Mouse (Mus musculus): ENCODE measurements at regions not wholly inside any gene's neighbourhood (a gene's known extent, or its start where the extent isn't known, plus 50 kb on each side); places are given as distances from the start of the nearest gene placed in this dataset.
"Not testable (repeated sequence)": the region's sequence is repeated elsewhere in the genome, so short reads cannot be mapped to it uniquely, and the experiment has no call there.

DNA sequence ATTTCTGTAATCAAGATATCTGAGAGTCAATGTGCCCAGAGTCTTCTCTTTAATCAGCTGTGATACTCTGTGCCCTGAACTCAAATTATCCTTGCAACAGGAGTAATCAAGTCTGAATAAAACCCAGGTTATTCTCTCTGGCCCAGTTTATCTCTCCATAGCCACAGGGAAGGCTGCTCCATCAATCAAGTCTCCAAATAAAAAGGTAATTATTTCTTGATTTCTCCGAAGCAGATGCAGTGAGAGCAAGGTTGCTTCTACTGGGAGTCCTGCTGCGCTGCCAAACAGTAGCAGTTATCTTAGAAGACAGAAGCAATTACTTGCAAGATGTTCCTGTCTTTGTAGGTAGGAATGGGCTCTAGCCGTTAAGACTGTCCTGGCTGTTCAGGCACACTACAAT is 600.5 kb downstream of the Trib2 start:
- ATAC-seq (replicated peaks; ENCODE audit: low FRiP score, low TSS enrichment, poor library complexity, severe bottlenecking): no peak

DNA sequence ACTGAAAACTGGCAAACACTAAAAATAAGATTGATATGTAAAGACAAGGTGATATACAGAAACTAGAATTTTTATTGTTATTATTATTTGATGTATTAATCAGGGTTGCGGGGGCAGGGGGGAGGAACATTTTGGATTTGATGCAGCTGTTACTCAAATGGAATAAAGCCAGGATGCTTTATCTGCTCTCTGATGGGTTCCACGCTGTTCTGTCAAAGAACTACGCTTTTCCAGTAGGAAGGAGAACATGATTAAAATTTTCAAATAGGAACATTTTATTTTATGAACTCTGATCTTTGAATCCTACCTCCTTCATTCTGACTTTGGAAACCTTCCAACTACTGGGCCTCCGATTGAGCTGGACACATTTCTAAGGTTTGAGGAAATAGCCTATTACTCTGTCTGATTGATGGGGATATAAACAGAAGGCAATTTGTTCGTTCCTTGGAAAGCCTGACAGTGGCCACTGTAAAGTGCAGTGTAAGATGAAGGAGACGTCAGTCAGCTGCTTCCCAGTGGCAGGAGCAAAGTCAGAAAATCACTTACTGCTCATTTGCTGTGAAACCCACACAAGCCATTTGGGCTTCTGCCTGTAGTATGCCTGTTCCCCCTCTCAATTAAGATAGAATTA is 642.2 kb downstream of the Trib2 start:
- ATAC-seq (replicated peaks; ENCODE audit: low FRiP score, low TSS enrichment, poor library complexity, severe bottlenecking): no peak

DNA sequence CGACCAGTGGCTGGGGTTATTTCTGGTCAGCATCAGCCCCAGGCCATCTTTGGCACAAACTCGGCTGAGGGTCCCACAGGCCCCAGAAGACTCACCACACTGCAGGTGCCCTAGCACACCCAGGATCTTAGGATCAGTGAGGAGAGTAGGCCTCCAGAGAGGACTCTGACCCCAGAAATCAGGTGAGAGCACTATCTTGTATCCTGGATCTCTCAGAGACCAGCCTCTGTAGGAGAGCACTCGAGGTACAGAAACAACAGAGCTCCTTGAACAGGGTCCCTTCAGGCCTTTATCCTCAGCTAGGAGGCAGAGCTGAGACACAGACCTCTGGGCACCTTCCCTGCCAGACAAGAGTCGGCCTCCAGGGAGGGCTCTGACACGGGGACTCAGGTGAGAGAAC is 654.1 kb downstream of the Trib2 start:
- ATAC-seq (replicated peaks; ENCODE audit: low FRiP score, low TSS enrichment, poor library complexity, severe bottlenecking): no peak

GRCm38 (mm10) chr12:15161864-15162263 is 654.9 kb downstream of the Trib2 start:
- ATAC-seq (replicated peaks; ENCODE audit: low FRiP score, low TSS enrichment, poor library complexity, severe bottlenecking): no peak

DNA sequence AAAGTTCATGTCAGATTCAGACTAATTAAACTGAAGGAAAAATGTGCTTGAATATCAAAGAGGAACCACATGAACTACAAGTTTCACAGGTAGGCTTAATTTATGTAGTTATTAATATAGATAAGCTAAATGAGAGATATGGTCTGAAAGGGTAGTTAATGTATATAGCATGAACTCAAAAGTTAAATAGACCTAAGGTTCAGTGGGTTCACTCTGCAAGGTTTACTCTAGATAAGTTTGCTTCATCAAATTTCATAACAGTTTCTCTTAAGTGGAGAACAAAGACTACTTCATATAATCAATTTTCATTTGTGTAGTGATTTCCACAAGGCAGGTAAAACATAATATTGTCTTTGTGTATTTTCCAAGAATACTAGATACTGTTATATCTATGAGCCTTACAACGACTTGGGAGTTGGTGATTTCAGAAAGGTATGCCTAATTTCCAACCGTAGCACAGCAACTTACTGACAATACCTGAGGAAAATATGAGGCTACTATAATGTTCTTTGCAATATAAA is 656.2 kb downstream of the Trib2 start:
- ATAC-seq (replicated peaks; ENCODE audit: low FRiP score, low TSS enrichment, poor library complexity, severe bottlenecking): no peak

GRCm38 (mm10) chr12:15146398-15146797 is 670.3 kb downstream of the Trib2 start:
- ATAC-seq (replicated peaks; ENCODE audit: low FRiP score, low TSS enrichment, poor library complexity, severe bottlenecking): no peak

- ATAC-seq (replicated peaks; ENCODE audit: low FRiP score, low TSS enrichment, poor library complexity, severe bottlenecking): no peak
Measured at GRCm38 (mm10) chr12:15137039-15137438, 679.7 kb downstream of the Trib2 start.

GRCm38 (mm10) chr12:15124179-15124578 is 692.5 kb downstream of the Trib2 start:
- no peak for ATAC-seq (replicated peaks; ENCODE audit: low FRiP score, low TSS enrichment, poor library complexity, severe bottlenecking)

- no peak for ATAC-seq (replicated peaks; ENCODE audit: low FRiP score, low TSS enrichment, poor library complexity, severe bottlenecking)
Measured at GRCm38 (mm10) chr12:15122586-15123212, 694.0 kb downstream of the Trib2 start.

DNA sequence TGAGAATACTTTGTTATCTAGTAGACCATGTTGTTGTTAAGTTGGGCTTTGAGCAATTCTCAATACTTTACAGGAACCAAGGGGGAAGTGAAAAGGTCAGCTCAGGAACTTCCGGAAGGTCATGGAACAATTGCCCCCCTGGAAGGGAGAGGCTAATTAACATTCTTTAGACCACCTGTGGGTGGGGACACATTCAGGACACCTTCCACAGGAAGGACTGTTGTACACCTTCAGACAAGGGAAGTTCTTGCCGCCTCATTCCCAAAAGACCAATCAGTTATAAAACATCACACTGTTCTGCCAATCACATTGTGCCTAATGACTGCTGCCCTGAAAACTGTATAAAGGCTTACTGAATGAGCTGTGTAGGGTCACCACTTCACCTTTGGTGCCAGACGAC is 701.2 kb downstream of the Trib2 start:
- ATAC-seq (replicated peaks; ENCODE audit: low FRiP score, low TSS enrichment, poor library complexity, severe bottlenecking): no peak

DNA sequence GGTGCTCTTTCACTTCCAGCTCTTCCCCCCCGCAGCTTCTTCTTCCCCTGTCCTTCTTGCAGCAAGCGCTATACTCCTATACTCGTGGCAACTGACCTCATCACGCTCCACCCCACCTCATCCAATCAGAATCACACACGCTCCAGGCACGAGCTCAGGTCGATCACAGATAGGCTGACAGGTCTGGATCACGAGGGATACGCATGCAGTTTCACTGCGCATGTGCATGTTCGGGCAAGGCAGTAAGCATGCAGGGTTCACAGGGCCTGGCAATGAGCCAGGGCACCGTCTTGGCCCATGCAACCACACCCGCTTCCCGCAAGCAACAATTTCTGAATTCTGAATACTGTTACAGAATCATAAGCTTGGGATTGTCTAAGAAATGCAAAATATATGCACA is 701.9 kb downstream of the Trib2 start:
- ATAC-seq (replicated peaks; ENCODE audit: low FRiP score, low TSS enrichment, poor library complexity, severe bottlenecking): no peak

- no peak for ATAC-seq (replicated peaks; ENCODE audit: low FRiP score, low TSS enrichment, poor library complexity, severe bottlenecking)
Measured at GRCm38 (mm10) chr12:15111049-15111448, 705.7 kb downstream of the Trib2 start.

- ATAC-seq (replicated peaks; ENCODE audit: low FRiP score, low TSS enrichment, poor library complexity, severe bottlenecking): no peak
Measured at GRCm38 (mm10) chr12:15104876-15105275, 711.8 kb downstream of the Trib2 start.

- ATAC-seq (replicated peaks; ENCODE audit: low FRiP score, low TSS enrichment, poor library complexity, severe bottlenecking): no peak
Measured at GRCm38 (mm10) chr12:15078615-15079014, 738.1 kb downstream of the Trib2 start.

DNA sequence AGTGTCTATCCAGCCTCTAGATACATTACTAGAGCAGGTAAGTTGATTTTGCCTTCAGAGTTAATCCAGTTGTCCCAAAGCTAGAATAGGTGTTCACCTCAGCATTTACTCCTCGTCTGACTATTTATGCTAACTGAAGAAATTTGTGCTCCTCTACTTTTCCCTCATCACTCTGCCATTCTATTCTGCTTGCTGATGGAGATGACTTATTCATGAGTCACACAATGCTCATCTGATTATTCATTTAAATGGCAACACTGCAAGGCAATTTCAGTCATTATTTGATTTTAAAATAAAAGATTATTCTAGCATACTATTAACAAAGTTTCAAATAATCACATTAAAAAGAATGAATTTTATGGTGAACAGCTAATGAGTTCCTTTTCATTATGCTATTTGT is 752.4 kb downstream of the Trib2 start:
- ATAC-seq (replicated peaks; ENCODE audit: low FRiP score, low TSS enrichment, poor library complexity, severe bottlenecking): no peak

- no peak for ATAC-seq (replicated peaks; ENCODE audit: low FRiP score, low TSS enrichment, poor library complexity, severe bottlenecking)
Measured at GRCm38 (mm10) chr12:15051387-15051786, 765.3 kb downstream of the Trib2 start.

- ATAC-seq (replicated peaks; ENCODE audit: low FRiP score, low TSS enrichment, poor library complexity, severe bottlenecking): no peak
Measured at GRCm38 (mm10) chr12:15043264-15043663, 773.5 kb downstream of the Trib2 start.

GRCm38 (mm10) chr12:15011091-15011490 is 805.6 kb downstream of the Trib2 start:
- no peak for ATAC-seq (replicated peaks; ENCODE audit: low FRiP score, low TSS enrichment, poor library complexity, severe bottlenecking)

DNA sequence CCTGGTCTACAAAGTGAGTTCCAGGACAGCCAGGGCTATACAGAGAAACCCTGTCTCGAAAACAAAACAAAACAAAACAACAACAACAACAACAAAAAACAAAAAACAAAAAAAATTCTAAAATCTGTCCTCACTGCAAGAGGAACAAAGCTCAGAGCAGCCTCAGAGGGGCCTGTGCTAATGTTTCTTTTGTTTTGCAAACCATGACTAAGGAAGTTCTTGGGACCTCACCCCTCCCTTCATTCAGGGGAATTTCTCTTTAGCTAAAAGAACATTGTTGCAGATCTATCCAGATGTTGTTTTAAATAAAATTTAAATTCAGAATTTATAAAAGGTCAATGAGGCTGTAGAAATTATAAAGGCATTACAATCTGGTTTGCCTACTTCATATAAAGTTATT is 814.3 kb downstream of the Trib2 start:
- ATAC-seq (replicated peaks; ENCODE audit: low FRiP score, low TSS enrichment, poor library complexity, severe bottlenecking): not testable (repeated sequence)

Data from megakaryocyte-erythroid progenitor cell, adult 5-6 weeks (primary cell).